Mouse (Mus musculus): ENCODE results near the gene Urgcp. TPM values are rescaled to one million over a fixed set of nuclear protein-coding genes. Genes with fewer than 3 reads are reported as not detected.
A peak's percentile ranks its signal among the peaks of the same experiment; 100 is the strongest.

Urgcp gene
- total RNA-seq, 1 experiment from 2014 or later = 58.8 TPM

GRCm38 (mm10) chr11:5785732-5786131 lies 23.6 kb upstream of the Urgcp start:
- DNase-seq = no peak

- DNase-seq = no peak
Observed at GRCm38 (mm10) chr11:5782199-5782944, 20.2 kb upstream of the Urgcp start.

DNA sequence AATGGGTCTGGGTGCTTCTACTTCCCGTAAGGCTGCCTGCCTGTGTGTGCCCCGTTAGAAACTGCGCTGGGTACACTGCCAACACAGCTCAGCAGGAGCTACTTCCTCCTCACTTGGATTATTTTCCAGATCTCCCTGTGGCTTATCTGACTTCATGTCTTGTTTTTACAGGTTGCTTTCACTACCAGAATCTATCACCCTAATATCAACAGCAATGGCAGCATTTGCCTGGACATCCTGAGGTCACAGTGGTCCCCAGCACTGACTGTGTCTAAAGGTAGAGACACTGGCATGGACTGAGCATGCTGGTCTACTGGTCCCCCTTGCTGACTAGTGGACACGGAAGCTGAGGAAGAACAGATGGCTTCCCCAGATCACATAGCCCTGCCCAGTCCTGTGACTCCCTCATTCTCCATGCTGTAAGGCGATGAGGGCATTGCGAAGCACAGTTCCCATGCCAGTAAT lies 17.9 kb upstream of the Urgcp start:
- no peak for DNase-seq

- no peak for DNase-seq
Observed at GRCm38 (mm10) chr11:5778481-5778880, 16.3 kb upstream of the Urgcp start.

GRCm38 (mm10) chr11:5766019-5766418 lies 3.8 kb upstream of the Urgcp start:
- no peak for DNase-seq

DNA sequence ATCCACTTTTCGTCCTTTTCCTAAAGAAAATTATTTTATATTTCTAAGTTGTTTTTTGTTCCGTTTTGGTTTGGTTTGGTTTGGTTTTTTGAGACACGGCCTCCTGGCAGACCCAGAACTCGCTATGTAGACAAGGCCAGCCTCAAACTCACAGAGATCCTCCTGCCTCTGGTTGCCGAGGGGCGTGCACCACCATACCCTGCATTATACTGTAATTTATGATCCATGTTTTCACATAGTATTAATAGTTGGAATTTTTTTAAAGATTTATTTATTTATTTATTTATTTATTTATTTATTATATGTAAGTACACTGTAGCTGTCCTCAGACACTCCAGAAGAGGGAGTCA lies 432 bp upstream of the Urgcp start:
- DNase-seq = no peak

DNA sequence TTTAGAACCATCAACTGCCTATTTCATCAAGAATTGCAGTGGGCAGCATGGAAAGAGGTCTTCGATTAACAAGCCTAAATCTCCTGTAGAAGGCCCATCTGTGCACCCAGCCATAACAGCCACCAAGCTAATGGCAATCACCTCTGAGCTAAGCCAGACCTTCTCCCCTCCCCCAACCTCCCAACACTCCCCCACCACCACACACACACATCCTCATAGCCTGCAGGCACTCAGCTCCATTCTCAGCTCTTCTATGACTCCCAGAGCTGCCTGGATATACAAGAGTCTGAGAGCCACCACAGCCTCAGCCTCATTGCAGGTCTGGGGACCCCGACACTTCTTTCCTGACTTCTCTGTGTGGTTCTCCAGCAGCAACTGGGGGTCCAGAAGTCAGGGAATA lies 8.4 kb downstream of the Urgcp start:
- DNase-seq = no peak

DNA sequence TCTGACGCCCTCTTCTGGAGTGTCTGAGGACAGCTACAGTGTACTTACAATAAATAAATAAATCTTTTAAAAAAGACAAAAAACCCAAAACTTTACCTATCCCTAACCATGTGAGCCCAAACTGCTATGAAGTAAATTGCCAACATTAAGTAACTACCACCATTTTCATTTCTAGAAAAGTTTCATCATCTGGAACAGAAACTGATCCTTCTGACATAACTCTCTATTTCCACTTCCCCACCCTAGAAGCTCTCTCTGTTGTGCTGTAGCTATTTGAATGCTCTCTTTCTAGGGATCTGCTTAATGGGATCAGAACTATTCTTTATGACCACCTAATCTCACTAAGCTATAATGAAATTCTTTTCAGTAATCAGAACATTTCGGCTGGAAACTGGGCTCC lies 17.2 kb downstream of the Urgcp start:
- no peak for DNase-seq

DNA sequence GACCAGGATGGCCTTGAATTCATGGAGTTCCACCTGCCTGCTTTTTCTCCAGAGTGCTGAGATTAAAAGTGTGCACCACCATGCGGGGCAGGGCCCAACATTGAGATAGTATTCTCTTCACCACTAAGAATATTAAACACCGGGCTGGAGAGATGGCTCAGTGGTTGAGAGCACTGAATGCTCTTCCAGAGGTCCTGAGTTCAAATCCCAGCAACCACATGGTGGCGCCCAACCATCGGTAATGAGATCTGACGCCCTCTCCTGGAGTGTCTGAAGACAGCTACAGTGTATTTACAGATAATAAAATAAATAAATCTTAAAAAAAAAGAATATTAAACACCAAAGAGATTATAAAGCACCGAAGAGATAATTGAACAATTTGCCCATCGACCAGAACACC lies 20.1 kb downstream of the Urgcp start:
- peak; percentile 28 for DNase-seq

GRCm38 (mm10) chr11:5740965-5741627 lies 21.1 kb downstream of the Urgcp start:
- peak; percentile 82 for DNase-seq

DNA sequence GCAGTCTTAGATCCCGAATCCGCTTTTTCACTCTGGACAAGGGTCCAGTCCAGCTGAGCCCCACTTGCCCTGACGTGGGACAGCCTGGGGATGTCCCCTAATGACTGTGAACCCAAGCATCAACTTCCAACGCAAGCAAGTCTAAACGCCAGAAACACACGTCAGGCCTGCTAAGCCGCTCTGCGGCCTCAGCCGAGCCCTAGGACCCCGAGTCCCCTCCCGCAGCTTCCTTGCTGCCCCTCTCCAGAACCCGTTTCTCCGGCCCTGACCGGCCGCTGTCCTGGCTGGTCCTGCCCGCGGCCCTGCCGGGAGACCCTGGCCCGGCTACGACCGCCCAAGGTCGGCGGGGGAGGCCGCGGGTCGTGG lies 21.6 kb downstream of the Urgcp start:
- no peak for DNase-seq

DNA sequence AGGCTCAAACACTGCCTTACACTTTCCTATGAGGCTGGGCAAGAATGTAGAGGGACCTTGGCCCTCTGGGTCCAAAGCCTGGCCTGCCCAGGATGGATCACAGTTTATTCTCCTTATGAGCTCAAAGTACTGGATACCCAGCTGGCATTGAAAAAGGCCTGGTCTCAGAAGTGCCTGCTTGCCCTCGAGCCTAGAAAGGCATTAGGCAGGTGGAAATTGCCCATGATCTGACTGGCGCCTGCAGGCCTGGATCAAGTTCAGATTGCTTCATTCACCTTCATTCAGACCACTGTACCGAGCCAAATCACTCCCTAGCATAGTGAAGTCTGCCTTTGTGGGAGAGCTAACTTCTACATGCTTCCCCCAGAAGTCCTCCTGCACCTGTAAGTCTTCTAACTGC lies 22.3 kb downstream of the Urgcp start:
- no peak for DNase-seq

- no peak for DNase-seq
Observed at GRCm38 (mm10) chr11:5738888-5739632, 23.1 kb downstream of the Urgcp start.

DNA sequence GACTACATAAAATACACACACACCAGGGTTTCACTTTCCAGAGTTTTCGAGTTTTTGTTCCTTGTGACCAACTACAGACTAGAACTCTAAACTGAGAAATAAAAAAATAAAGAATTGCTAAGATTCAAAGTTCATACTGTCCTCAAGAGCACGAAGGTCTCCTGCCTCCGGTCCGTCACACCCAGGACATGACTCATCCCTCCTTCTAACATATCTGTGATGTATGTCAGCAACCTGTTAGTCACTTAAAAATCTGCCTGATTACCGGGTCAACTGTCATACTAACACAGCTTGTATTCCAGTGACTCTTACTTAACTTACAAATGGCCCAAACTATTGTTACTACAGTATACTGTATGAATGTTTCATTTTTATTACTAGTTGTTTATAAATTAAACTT lies 25.0 kb downstream of the Urgcp start:
- DNase-seq = no peak

- no peak for DNase-seq
Observed at GRCm38 (mm10) chr11:5734323-5734722, 27.9 kb downstream of the Urgcp start.

- no peak for DNase-seq
Observed at GRCm38 (mm10) chr11:5732401-5732800, 29.8 kb downstream of the Urgcp start.

DNA sequence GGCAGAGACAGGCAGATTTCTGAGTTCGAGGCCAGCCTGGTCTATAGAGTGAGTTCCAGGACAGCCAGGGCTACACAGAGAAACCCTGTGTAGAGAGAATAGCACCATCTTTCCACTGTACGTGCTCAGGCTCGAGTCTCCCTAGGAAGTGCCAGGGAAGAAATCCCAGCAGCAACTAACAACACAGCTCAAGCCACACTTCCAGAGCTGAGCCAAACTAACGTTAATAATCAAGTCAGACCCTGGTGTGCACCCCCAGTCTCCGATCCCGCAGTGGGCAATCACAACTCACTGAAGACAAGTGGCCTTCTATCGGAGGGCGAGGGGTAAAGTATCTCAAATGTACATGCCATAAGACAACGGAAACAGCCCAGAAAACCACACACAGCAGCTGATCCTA lies 32.6 kb downstream of the Urgcp start:
- no peak for DNase-seq

- no peak for DNase-seq
Observed at GRCm38 (mm10) chr11:5718611-5719354, 43.4 kb downstream of the Urgcp start.

DNA sequence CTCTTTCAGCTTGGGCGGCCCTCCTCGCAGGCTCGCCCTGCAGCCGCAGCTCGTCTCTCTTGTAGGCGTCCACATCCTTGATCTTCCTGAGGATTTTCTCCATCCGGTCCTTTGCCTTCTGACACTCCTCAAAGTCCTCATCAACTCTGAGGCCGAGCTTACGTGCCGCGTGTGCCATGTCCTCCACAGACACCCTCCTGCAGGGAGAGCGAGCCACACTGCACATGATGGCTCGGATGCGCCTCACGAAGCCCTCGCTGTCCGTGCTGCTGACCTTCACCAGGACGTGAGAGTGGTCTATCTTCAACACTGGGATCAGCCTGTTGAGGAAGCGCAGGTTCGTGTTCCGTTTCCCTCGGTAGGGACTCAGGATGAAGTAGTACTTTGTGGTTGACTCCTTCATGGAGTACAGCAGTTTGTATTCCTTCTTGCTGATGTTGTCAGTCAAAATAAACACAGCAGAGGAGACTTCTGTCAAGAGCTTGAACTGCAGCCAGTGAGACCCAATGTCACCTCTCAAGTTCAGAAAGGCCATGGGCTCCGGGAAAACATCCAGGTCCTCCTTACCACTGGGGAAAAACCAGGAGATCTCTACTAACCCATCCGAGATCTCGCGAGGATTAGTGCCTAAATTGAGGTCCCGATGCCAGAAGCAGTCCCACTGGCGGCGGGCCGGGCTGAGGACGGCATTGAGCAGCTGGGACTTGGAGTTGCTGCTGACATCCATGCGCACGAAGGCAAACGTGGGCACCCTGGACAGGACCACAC lies 45.1 kb downstream of the Urgcp start:
- no peak for DNase-seq

DNA sequence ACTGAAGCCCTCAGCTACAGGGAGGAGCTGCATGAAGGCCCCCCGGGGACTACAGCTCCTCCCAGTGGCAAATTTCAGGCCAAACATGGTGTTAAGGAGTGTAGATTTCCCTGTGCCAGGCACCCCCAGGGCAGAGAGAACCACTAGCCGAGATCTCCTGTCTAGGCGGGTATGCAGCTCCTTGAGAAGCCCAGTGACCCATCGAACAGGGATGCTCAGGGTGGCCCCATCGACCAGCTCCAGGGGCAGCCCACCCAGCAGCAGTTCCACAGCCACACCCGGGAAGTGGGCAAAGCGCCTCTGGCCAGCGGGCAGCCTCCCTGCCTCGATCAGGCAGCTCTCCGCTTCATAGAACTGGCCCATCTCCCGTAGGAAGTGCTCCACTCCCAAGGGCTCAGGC lies 45.9 kb downstream of the Urgcp start:
- no peak for DNase-seq

GRCm38 (mm10) chr11:5715630-5716105 lies 46.5 kb downstream of the Urgcp start, which contains the start of gene Mrps24:
Mrps24 (minus strand) TSS chr11:5715680.
- DNase-seq = no peak

- DNase-seq = no peak
Observed at GRCm38 (mm10) chr11:5715179-5715578, 47.0 kb downstream of the Urgcp start.

Data from adrenal gland, postnatal 25 days (tissue).